Mouse (Mus musculus) MEL (cell line): ENCODE measurements around the gene Tmub2. TPM values are rescaled to one million over a fixed set of nuclear protein-coding genes. Genes with fewer than 3 reads are reported as not detected.

Experiments used
- DNase-seq: peaks from one replicate; pipeline ENCODE4 v3.0.0; 2011; ENCODE audit warnings: low read depth, low spot score
- H3K27ac ChIP-seq: 2 replicates; pipeline ENCODE4 v1.5.1; 2012; ENCODE audit warnings: low read depth, mild to moderate bottlenecking, control low read depth, low read length, moderate library complexity; ENCODE audit not compliant: control insufficient read depth
- H3K27me3 ChIP-seq, 2 experiments: fragments of 150-350 bp in 1 of 2; sonication (generic) in 1 of 2; 2 replicates each; pipeline ENCODE4 v1.6.1; 2012; ENCODE audit warnings: low read length in 2 of 2, mild to moderate bottlenecking in 2 of 2, improper control_type of control experiment in 1 of 2, moderate library complexity in 1 of 2; ENCODE audit not compliant: insufficient read depth in 2 of 2, control insufficient read depth in 1 of 2
- H3K36me3 ChIP-seq, 2 experiments: 2 replicates each; pipeline ENCODE4 v1.6.1; 2012 to 2014; ENCODE audit warnings: low read length in 2 of 2, improper control_type of control experiment in 1 of 2, inconsistent platforms in 1 of 2, mild to moderate bottlenecking in 1 of 2; ENCODE audit not compliant: insufficient read depth in 2 of 2, control insufficient read depth in 1 of 2
- H3K4me1 ChIP-seq, 2 experiments: fragments of 150-350 bp in 1 of 2; sonication (generic) in 1 of 2; 2 replicates each; pipeline ENCODE4 v1.6.1; 2012; ENCODE audit warnings: low read length in 2 of 2, improper control_type of control experiment in 1 of 2, mild to moderate bottlenecking in 1 of 2; ENCODE audit not compliant: insufficient read depth in 2 of 2, control insufficient read depth in 1 of 2
- H3K4me3 ChIP-seq, 2 experiments: fragments of 150-350 bp in 1 of 2; sonication (generic) in 1 of 2; 2 replicates each; pipeline ENCODE4 v1.5.1; 2012; ENCODE audit warnings: low read depth in 2 of 2, low read length in 2 of 2, mild to moderate bottlenecking in 2 of 2, moderate library complexity in 2 of 2, control low read depth in 1 of 2, improper control_type of control experiment in 1 of 2; ENCODE audit not compliant: control insufficient read depth in 1 of 2, insufficient read depth in 1 of 2
- H3K79me2 ChIP-seq: 2 replicates; pipeline ENCODE4 v1.6.1; 2012; ENCODE audit warnings: mild to moderate bottlenecking, low read length, moderate library complexity; ENCODE audit not compliant: control insufficient read depth, poor library complexity, insufficient read depth
- H3K9ac ChIP-seq: 2 replicates; pipeline ENCODE4 v1.6.1; 2012; ENCODE audit warnings: low read depth, mild to moderate bottlenecking, control low read depth, low read length, moderate library complexity; ENCODE audit not compliant: control insufficient read depth, poor library complexity, severe bottlenecking
- H3K9me3 ChIP-seq: fragments of 150-350 bp; sonication (generic); replicated peaks from 2 replicates; pipeline ENCODE4 v1.6.1; 2012; ENCODE audit warnings: mild to moderate bottlenecking, low read length, improper control_type of control experiment, moderate library complexity; ENCODE audit not compliant: insufficient read depth
- BHLHE40 ChIP-seq: IDR thresholded peaks from 2 replicates; pipeline ENCODE4 v1.6.1; 2012; ENCODE audit warnings: low read depth, mild to moderate bottlenecking, inconsistent platforms, low read length, improper control_type of control experiment, borderline replicate concordance
- CTCF ChIP-seq, 3 experiments: IDR thresholded peaks in 2 of 3; conservative IDR thresholded peaks in 1 of 3; 2 replicates each; pipeline ENCODE4 v1.5.1; 2011 to 2012; ENCODE audit warnings: low read length in 3 of 3, low read depth in 2 of 3, mild to moderate bottlenecking in 2 of 3, improper control_type of control experiment in 1 of 3, inconsistent platforms in 1 of 3, mixed read lengths in 1 of 3, moderate library complexity in 1 of 3; ENCODE audit not compliant: control insufficient read depth in 1 of 3, insufficient read depth in 1 of 3, poor library complexity in 1 of 3, severe bottlenecking in 1 of 3
- GATA1 ChIP-seq: IDR thresholded peaks from 2 replicates; pipeline ENCODE4 v1.6.1; 2011; ENCODE audit warnings: low read depth, low read length, improper control_type of control experiment
- HCFC1 ChIP-seq: IDR thresholded peaks from 2 replicates; pipeline ENCODE4 v1.6.1; 2012; ENCODE audit warnings: low read depth, mild to moderate bottlenecking, inconsistent platforms, low read length, improper control_type of control experiment, moderate library complexity
- MAFK ChIP-seq: IDR thresholded peaks from 2 replicates; pipeline ENCODE4 v1.6.1; 2011; ENCODE audit warnings: low read depth, mild to moderate bottlenecking, low read length, improper control_type of control experiment, borderline replicate concordance
- MAZ ChIP-seq: IDR thresholded peaks from 2 replicates; pipeline ENCODE4 v1.6.1; 2012; ENCODE audit warnings: low read depth, mild to moderate bottlenecking, inconsistent platforms, low read length, improper control_type of control experiment
- MYB ChIP-seq: IDR thresholded peaks from 2 replicates; pipeline ENCODE4 v1.6.1; 2011; ENCODE audit warnings: mild to moderate bottlenecking, low read depth, low read length, improper control_type of control experiment
- MYC ChIP-seq: IDR thresholded peaks from 2 replicates; pipeline ENCODE4 v1.6.1; 2011; ENCODE audit warnings: low read depth, mild to moderate bottlenecking, low read length, improper control_type of control experiment, moderate library complexity
- POLR2AphosphoS2 ChIP-seq: IDR thresholded peaks from 2 replicates; pipeline ENCODE4 v1.6.1; 2011; ENCODE audit warnings: low read length, improper control_type of control experiment
- TAL1 ChIP-seq: IDR thresholded peaks from 2 replicates; pipeline ENCODE4 v1.6.1; 2012; ENCODE audit warnings: mild to moderate bottlenecking, inconsistent platforms, low read length, moderate library complexity, mixed read lengths
- UBTF ChIP-seq: IDR thresholded peaks from 2 replicates; pipeline ENCODE4 v1.6.1; 2012; ENCODE audit warnings: low read depth, mild to moderate bottlenecking, inconsistent platforms, low read length, improper control_type of control experiment, moderate library complexity, borderline replicate concordance; ENCODE audit not compliant: insufficient read depth
- USF1 ChIP-seq: IDR thresholded peaks from 2 replicates; pipeline ENCODE4 v1.6.1; 2014; ENCODE audit warnings: low read depth, mild to moderate bottlenecking, inconsistent platforms, low read length, improper control_type of control experiment, moderate library complexity
- polyA plus RNA-seq, 2 experiments: library from polyadenylated mRNA; stranded (reverse) in 1 of 2; unstranded in 1 of 2; fragments of >175 nt in 1 of 2; fragments of >200 nt in 1 of 2; gene quantifications; 2 replicates each; pipeline versions ENCODE4 v1.2.1 to v1.2.4; 2012; ENCODE audit warnings: low replicate concordance in 2 of 2, low read depth in 1 of 2; ENCODE audit not compliant: insufficient read length in 2 of 2, insufficient read depth in 1 of 2, missing spikeins in 1 of 2
- total RNA-seq: library from RNA; depleted of rRNA; stranded (reverse); fragments of 300-350 nt; gene quantifications from 2 replicates; pipeline ENCODE4 v1.2.3, GENCODE M21; 2012

Tmub2 gene
- total and polyA plus RNA-seq, 3 experiments, result 29.3 to 40.5 TPM; not detected in 1

- TF ChIP-seq UBTF, result no peak
- no peak for TF ChIP-seq MYB
- no peak for TF ChIP-seq MYC
Observed at GRCm38 (mm10) chr11:102285095-102285834, 534 bp downstream of the Tmub2 start (continued).

- H3K4me3 ChIP-seq, result no peak overlapping the region
- H3K4me1 ChIP-seq, result peaks cover 0 to 3% of the 10 kb centered on the region in 2 experiments; a peak in 2 of 4 replicates
- H3K9me3 ChIP-seq, result no peaks in the 10 kb centered on the region
- H3K27me3 ChIP-seq, result no peaks in the 10 kb centered on the region
- H3K9ac ChIP-seq, result no peak overlapping the region
- peaks cover 0 to 6% of the 10 kb centered on the region in 2 experiments; a peak in 3 of 4 replicates for H3K36me3 ChIP-seq
- H3K27ac ChIP-seq, result no peak overlapping the region
- no peak for TF ChIP-seq CTCF (IDR thresholded peaks at IDR 0.05 in 2 of 3, conservative IDR thresholded peaks at IDR 0.05 in 1 of 3; ENCODE audit: control insufficient read depth in 1 of 3, insufficient read depth in 1 of 3, low read depth in 2 of 3, low read length in 3 of 3, poor library complexity in 1 of 3, severe bottlenecking in 1 of 3)
- TF ChIP-seq USF1, result no peak
- TF ChIP-seq POLR2AphosphoS2, result peak; percentile 10; the same call in 1 of the 2 replicates
- TF ChIP-seq HCFC1, result no peak
- no peak for TF ChIP-seq GATA1
- TF ChIP-seq MYC, result no peak
- no peak for TF ChIP-seq BHLHE40
- TF ChIP-seq MAFK, result no peak
- TF ChIP-seq TAL1, result no peak
- no peak for DNase-seq
- H3K79me2 ChIP-seq, result peaks cover 9% of the 10 kb centered on the region
Observed at GRCm38 (mm10) chr11:102287485-102287884, 2.8 kb downstream of the Tmub2 start.

DNA sequence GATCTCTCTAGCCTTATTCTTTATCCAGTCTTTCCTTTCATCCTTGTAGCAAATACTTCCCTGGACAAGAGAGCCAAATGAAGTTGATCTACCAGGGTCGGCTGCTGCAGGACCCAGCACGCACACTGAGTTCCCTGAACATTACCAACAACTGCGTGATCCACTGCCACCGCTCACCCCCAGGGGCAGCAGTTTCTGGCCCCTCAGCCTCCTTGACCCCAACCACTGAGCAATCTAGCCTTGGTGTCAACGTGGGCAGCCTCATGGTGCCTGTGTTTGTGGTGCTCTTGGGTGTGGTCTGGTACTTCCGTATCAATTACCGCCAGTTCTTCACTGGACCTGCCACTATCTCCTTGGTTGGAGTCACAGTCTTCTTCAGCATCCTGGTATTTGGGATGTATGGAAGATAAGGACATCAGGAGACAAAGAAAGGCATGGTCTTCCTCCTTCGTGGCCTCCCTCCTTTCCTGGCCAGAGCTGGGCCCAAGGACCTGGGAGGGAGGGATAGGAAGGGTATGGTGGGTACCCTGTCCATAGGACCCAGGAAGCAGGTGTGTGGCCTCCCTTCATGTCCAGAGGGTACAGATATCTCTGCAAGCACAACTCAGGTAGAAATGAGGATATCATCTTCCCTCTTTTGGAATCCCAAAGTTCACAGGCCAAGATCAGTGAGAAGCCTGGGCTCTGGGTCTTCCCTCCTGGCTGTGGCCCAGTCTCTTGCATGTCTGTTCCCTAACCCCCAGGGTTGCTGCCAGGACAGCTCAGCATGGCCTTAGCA is 3.5 kb downstream of the Tmub2 start:
- Histone ChIP-seq H3K9ac (no peak overlapping the region), H3K27me3 (no peaks in the 10 kb centered on the region), H3K79me2 (peaks cover 9% of the 10 kb centered on the region), H3K27ac (no peak overlapping the region), H3K4me1 (peaks cover 0 to 3% of the 10 kb centered on the region in 2 experiments; a peak in 2 of 4 replicates), H3K36me3 (peaks cover 0 to 6% of the 10 kb centered on the region in 2 experiments; a peak in 3 of 4 replicates), H3K4me3 (no peak overlapping the region), H3K9me3 (no peaks in the 10 kb centered on the region)
- DNase-seq, result no peak
- TF ChIP-seq GATA1 (no peak), TAL1 (no peak), MYC (no peak), MAZ (no peak), POLR2AphosphoS2 (0 out of 2 replicates have a peak, but pooled peaks have one; percentile 4)
